Comparison of ENCODE assay signal across 8 mouse cellular contexts in genomic region chr1:74397268-74397918, GRCm38 (mm10). TPM values are rescaled to one million over a fixed set of nuclear protein-coding genes. Genes with fewer than 3 reads are reported as not detected.
DNase-seq lines count a peak whose midpoint lies in the region; ATAC-seq and TF ChIP-seq lines count a peak whose summit lies in the region.

No protein-coding gene starts in this region.

- peak; percentile 88 for TF ChIP-seq CTCF in C2C12 (IDR thresholded peaks at IDR 0.05; ENCODE audit: control insufficient read depth, insufficient read depth, insufficient read length)
- peak; percentile 66 for TF ChIP-seq CTCF in brain, embryonic 14.5 days (IDR thresholded peaks at IDR 0.05; ENCODE audit: borderline replicate concordance, extremely low read depth, insufficient read depth, insufficient read length)

- H3K4me3 ChIP-seq in C2C12 (ENCODE audit: insufficient read depth, poor library complexity, severe bottlenecking), result peak overlapping the region; percentile 18
- peak overlapping the region; percentile 54 for H3K4me3 ChIP-seq in heart, embryonic 13.5 days
- H3K4me3 ChIP-seq in liver, embryonic 12.5 days, result peak overlapping the region; percentile 60
- peak overlapping the region; percentile 43 for H3K4me3 ChIP-seq in stomach, embryonic 15.5 days (replicated peaks)

- WGBS in heart, embryonic 13.5 days, result under 1% methylated on average over 41 of the region's 41 CpGs
- WGBS in liver, embryonic 12.5 days (ENCODE audit: insufficient replicate concordance), result 0% methylated on average over 41 of the region's 41 CpGs
- under 1% methylated on average over 41 of the region's 41 CpGs for WGBS in stomach, embryonic 15.5 days

- H3K27ac ChIP-seq in heart, embryonic 13.5 days (replicated peaks), result peak overlapping the region; percentile 92
- peak overlapping the region; percentile 94 for H3K27ac ChIP-seq in liver, embryonic 12.5 days
- peak overlapping the region; percentile 95 for H3K27ac ChIP-seq in stomach, embryonic 15.5 days

- no peaks in the 10 kb centered on the region for H3K9me3 ChIP-seq in heart, embryonic 13.5 days
- no peaks in the 10 kb centered on the region for H3K9me3 ChIP-seq in liver, embryonic 12.5 days (replicated peaks)
- no peaks in the 10 kb centered on the region for H3K9me3 ChIP-seq in stomach, embryonic 15.5 days

- H3K9ac ChIP-seq in heart, embryonic 13.5 days, result peak overlapping the region; percentile 83
- peak overlapping the region; percentile 75 for H3K9ac ChIP-seq in liver, embryonic 12.5 days
- H3K9ac ChIP-seq in stomach, embryonic 15.5 days, result peak overlapping the region; percentile 43; the same call in 1 of the 2 replicates

- peak; percentile 96 for DNase-seq in brain, embryonic 14.5 days (ENCODE audit: low read depth)
- peak; percentile 100 for DNase-seq in kidney, postnatal 10 days
- peak; percentile 93 to 97 for DNase-seq in natural killer cell, adult 2 months (ENCODE audit: low spot score in 2 of 2)

- H3K27me3 ChIP-seq in C2C12 (ENCODE audit: control insufficient read depth, insufficient read depth, insufficient read length), result no peaks in the 10 kb centered on the region
- H3K27me3 ChIP-seq in heart, embryonic 13.5 days (replicated peaks), result no peaks in the 10 kb centered on the region
- H3K27me3 ChIP-seq in liver, embryonic 12.5 days (replicated peaks), result no peaks in the 10 kb centered on the region
- H3K27me3 ChIP-seq in stomach, embryonic 15.5 days (replicated peaks), result no peaks in the 10 kb centered on the region

- peak; percentile 92 for ATAC-seq in erythroid progenitor cell, adult 5-6 weeks (replicated peaks; ENCODE audit: low FRiP score, poor library complexity, severe bottlenecking)
- ATAC-seq in heart, embryonic 13.5 days (ENCODE audit: extremely low read depth, insufficient number of reproducible peaks, low FRiP score, low TSS enrichment), result peak; percentile 91
- peak; percentile 90 for ATAC-seq in liver, embryonic 12.5 days
- peak; percentile 91 for ATAC-seq in stomach, embryonic 15.5 days (ENCODE audit: insufficient read depth, low FRiP score, low read depth)

- peaks cover 30% of the 10 kb centered on the region for H3K79me2 ChIP-seq in C2C12 (ENCODE audit: control insufficient read depth, insufficient read depth)

- peak overlapping the region; percentile 69 for H3ac ChIP-seq in C2C12 (ENCODE audit: control insufficient read depth, insufficient read length, low read depth)

- H3K36me3 ChIP-seq in C2C12 (ENCODE audit: control insufficient read depth, insufficient read depth), result peaks cover 22% of the 10 kb centered on the region
- H3K36me3 ChIP-seq in heart, embryonic 13.5 days, result peaks cover 26% of the 10 kb centered on the region
- H3K36me3 ChIP-seq in liver, embryonic 12.5 days, result peaks cover 31% of the 10 kb centered on the region
- H3K36me3 ChIP-seq in stomach, embryonic 15.5 days, result peaks cover 19% of the 10 kb centered on the region

- TF ChIP-seq POLR2A in brain, embryonic 14.5 days (IDR thresholded peaks at IDR 0.05; ENCODE audit: borderline replicate concordance, extremely low read depth, insufficient read depth, insufficient read length, poor library complexity, severe bottlenecking), result no peak

- peak overlapping the region; percentile 91 for H3K4me2 ChIP-seq in heart, embryonic 13.5 days
- peak overlapping the region; percentile 86 for H3K4me2 ChIP-seq in liver, embryonic 12.5 days
- H3K4me2 ChIP-seq in stomach, embryonic 15.5 days, result peak overlapping the region; percentile 81

- H3K4me1 ChIP-seq in heart, embryonic 13.5 days, result peaks cover 32% of the 10 kb centered on the region
- peaks cover 78% of the 10 kb centered on the region for H3K4me1 ChIP-seq in liver, embryonic 12.5 days
- peaks cover 25% of the 10 kb centered on the region for H3K4me1 ChIP-seq in stomach, embryonic 15.5 days

- peaks cover 20% of the 10 kb centered on the region for H3K79me3 ChIP-seq in C2C12 (ENCODE audit: low read depth)

TF ChIP-seq in C2C12, 6 proteins besides CTCF, POLR2A, EP300 and RAD21:
- no peak for TF ChIP-seq MYOG (IDR thresholded peaks at IDR 0.05; ENCODE audit: control insufficient read depth, extremely low read depth, insufficient read length)
- TF ChIP-seq MAX (IDR thresholded peaks at IDR 0.05), result peak; percentile 79
- no peak for TF ChIP-seq FOSL1 (IDR thresholded peaks at IDR 0.05; ENCODE audit: insufficient read depth, low read length, poor library complexity, severe bottlenecking)
- TF ChIP-seq CEBPB (IDR thresholded peaks at IDR 0.05; ENCODE audit: low read depth), result no peak
TF ChIP-seq in C2C12: peak in this region for 1.

RNA-seq across cellular contexts. Expression of gene Ctdsp1, which starts 6.1 kb away (rescaled TPM):
- 78.7 TPM for polyA plus RNA-seq in C2C12 (2012; fragmentation: generic; extraction: Trizol)
- 34.3 and 40.9 TPM in 2 replicates for polyA plus RNA-seq in brain, embryonic 14.5 days (2012; rRNA removed)
- 64.5 and 65.0 TPM in 2 replicates for total RNA-seq in erythroid progenitor cell, adult 5-6 weeks (2015; ENCODE audit: low replicate concordance)
- total RNA-seq in erythroid progenitor cell, adult 5-6 weeks (2017; ENCODE audit: low replicate concordance), result 18.5 and 26.8 TPM in 2 replicates
- polyA plus RNA-seq in heart, embryonic 13.5 days (2015; fragmentation: Nextera tagmentation; extraction: Ambion mirVana), result 57.3 and 60.4 TPM in 2 replicates
- 42.0 and 42.4 TPM in 2 replicates for polyA plus RNA-seq in liver, embryonic 12.5 days (2016; fragmentation: Nextera tagmentation; extraction: Ambion mirVana)
- 82.9 and 86.2 TPM in 2 replicates for polyA plus RNA-seq in stomach, embryonic 15.5 days (2015; fragmentation: Nextera tagmentation; extraction: Ambion mirVana)

RNA-seq across cellular contexts. Expression of gene Vil1, which starts 11.8 kb away (rescaled TPM):
- polyA plus RNA-seq in C2C12 (2012; fragmentation: generic; extraction: Trizol), result 0.02 TPM
- 0.03 and 0.08 TPM in 2 replicates for polyA plus RNA-seq in brain, embryonic 14.5 days (2012; rRNA removed)
- total RNA-seq in erythroid progenitor cell, adult 5-6 weeks (2015; ENCODE audit: low replicate concordance), result not detected in 2 replicates
- 0.64 TPM in 1 of 2 replicates, not detected in the other for total RNA-seq in erythroid progenitor cell, adult 5-6 weeks (2017; ENCODE audit: low replicate concordance)
- polyA plus RNA-seq in heart, embryonic 13.5 days (2015; fragmentation: Nextera tagmentation; extraction: Ambion mirVana), result 0.19 and 0.45 TPM in 2 replicates
- polyA plus RNA-seq in liver, embryonic 12.5 days (2016; fragmentation: Nextera tagmentation; extraction: Ambion mirVana), result 0.81 and 0.93 TPM in 2 replicates
- polyA plus RNA-seq in stomach, embryonic 15.5 days (2015; fragmentation: Nextera tagmentation; extraction: Ambion mirVana), result 32.2 and 41.1 TPM in 2 replicates

RNA-seq across cellular contexts. Expression of gene Slc11a1, which starts 22.4 kb away (rescaled TPM):
- 2.2 TPM for polyA plus RNA-seq in C2C12 (2012; fragmentation: generic; extraction: Trizol)
- 3.2 and 4.0 TPM in 2 replicates for polyA plus RNA-seq in brain, embryonic 14.5 days (2012; rRNA removed)
- total RNA-seq in erythroid progenitor cell, adult 5-6 weeks (2015; ENCODE audit: low replicate concordance), result 7.5 and 9.0 TPM in 2 replicates
- 12.5 and 19.4 TPM in 2 replicates for total RNA-seq in erythroid progenitor cell, adult 5-6 weeks (2017; ENCODE audit: low replicate concordance)
- polyA plus RNA-seq in heart, embryonic 13.5 days (2015; fragmentation: Nextera tagmentation; extraction: Ambion mirVana), result 2.8 and 3.1 TPM in 2 replicates
- 8.6 and 9.0 TPM in 2 replicates for polyA plus RNA-seq in liver, embryonic 12.5 days (2016; fragmentation: Nextera tagmentation; extraction: Ambion mirVana)
- 6.1 and 6.6 TPM in 2 replicates for polyA plus RNA-seq in stomach, embryonic 15.5 days (2015; fragmentation: Nextera tagmentation; extraction: Ambion mirVana)

RNA-seq across cellular contexts. Expression of gene Catip, which starts 35.5 kb away (rescaled TPM):
- not detected for polyA plus RNA-seq in C2C12 (2012; fragmentation: generic; extraction: Trizol)
- polyA plus RNA-seq in brain, embryonic 14.5 days (2012; rRNA removed), result 1.0 and 3.1 TPM in 2 replicates
- not detected in 2 replicates for total RNA-seq in erythroid progenitor cell, adult 5-6 weeks (2015; ENCODE audit: low replicate concordance)
- total RNA-seq in erythroid progenitor cell, adult 5-6 weeks (2017; ENCODE audit: low replicate concordance), result not detected in 2 replicates
- polyA plus RNA-seq in heart, embryonic 13.5 days (2015; fragmentation: Nextera tagmentation; extraction: Ambion mirVana), result 0.33 and 0.38 TPM in 2 replicates
- polyA plus RNA-seq in liver, embryonic 12.5 days (2016; fragmentation: Nextera tagmentation; extraction: Ambion mirVana), result 0.11 and 0.14 TPM in 2 replicates
- polyA plus RNA-seq in stomach, embryonic 15.5 days (2015; fragmentation: Nextera tagmentation; extraction: Ambion mirVana), result 0.53 and 0.55 TPM in 2 replicates

Comparison
In these comparisons a context has a peak if more than half of its experiments do, and no peak if none do; other contexts are left out.
1. Peak in every context shown above with its lines: DNase-seq, ATAC-seq, H3K4me3 ChIP-seq and H3K27ac ChIP-seq.
2. RNA of gene Vil1, which starts 11.8 kb away (polyA plus RNA-seq): 32.2 to 41.1 TPM in stomach, embryonic 15.5 days; 0.81 to 0.93 TPM in liver, embryonic 12.5 days, 0.19 to 0.45 TPM in heart, embryonic 13.5 days, 0.03 to 0.08 TPM in brain, embryonic 14.5 days and 0.02 TPM in C2C12 (single experiment); every median in the first group is over 10 times any median in the second.